Comparison of ENCODE assay signal across 23 mouse cellular contexts in genomic region chr17:30101801-30102200, GRCm38 (mm10).
DNase-seq lines count a peak whose midpoint lies in the region; ATAC-seq and TF ChIP-seq lines count a peak whose summit lies in the region.
"Had no signal": no experiment of that assay in that cellular context is flagged by ENCODE, and none has a peak within 500 bp of the region (broad histone marks: within the 10 kb centered on the region; RNA-seq: fewer than 3 reads in every experiment).

No protein-coding gene starts in this region.

- H3K4me2 ChIP-seq in heart, embryonic 15.5 days: no peak overlapping the region
- H3K4me2 ChIP-seq in limb, embryonic 14.5 days (replicated peaks; ENCODE audit: low read depth, low read length, severe bottlenecking): no peak overlapping the region
- H3K4me2 ChIP-seq: limb, embryonic 13.5 days; liver, embryonic 13.5 days; midbrain, embryonic 12.5 days had no signal

- TF ChIP-seq POLR2A in limb, embryonic 14.5 days (IDR thresholded peaks at IDR 0.05; ENCODE audit: borderline replicate concordance, extremely low read depth, insufficient read depth, insufficient read length): no peak
- TF ChIP-seq POLR2A in embryonic fibroblast, embryonic 13.5 days (IDR thresholded peaks at IDR 0.05; ENCODE audit: low read depth, low read length): no peak

- H3K9me3 ChIP-seq in heart, embryonic 15.5 days (replicated peaks): no peaks in the 10 kb centered on the region
- H3K9me3 ChIP-seq in limb, embryonic 14.5 days (ENCODE audit: control insufficient read depth, low read length): no peaks in the 10 kb centered on the region
- no peaks in the 10 kb centered on the region for H3K9me3 ChIP-seq in limb, embryonic 10.5 days (replicated peaks)
- H3K9me3 ChIP-seq: limb, embryonic 13.5 days; liver, embryonic 13.5 days; midbrain, embryonic 12.5 days had no signal

- no peak for DNase-seq in heart, adult 9 months (ENCODE audit: low spot score in 2 of 2)
- peak; percentile 72 for DNase-seq in limb, embryonic 14.5 days (ENCODE audit: low spot score)
- no peak for DNase-seq in limb, embryonic 10.5 days (ENCODE audit: low spot score)
- peak; percentile 55 for DNase-seq in NIH3T3 (ENCODE audit: low read depth)
- DNase-seq in kidney, postnatal 14 days: no peak
- DNase-seq in natural killer cell, adult 2 months (ENCODE audit: low spot score in 2 of 2): no peak
- DNase-seq: adrenal gland, postnatal 14 days; B cell, adult 2 months; cerebellum, adult 11 months; cerebellum, adult 9-11 months; forebrain, postnatal 0 days; gastrocnemius, postnatal 14 days; kidney, adult 11 months; liver, embryonic 13.5 days; lung, adult 2 months; lung, postnatal 14 days; right cerebral cortex, postnatal 14 days; thymus, postnatal 36 days had no signal

- peaks cover 42% of the 10 kb centered on the region for H3K4me1 ChIP-seq in heart, embryonic 15.5 days (replicated peaks)
- peaks cover 26% of the 10 kb centered on the region for H3K4me1 ChIP-seq in limb, embryonic 14.5 days (ENCODE audit: control insufficient read depth, insufficient read depth, low read length)
- H3K4me1 ChIP-seq in limb, embryonic 10.5 days: peaks cover 12% of the 10 kb centered on the region
- H3K4me1 ChIP-seq in embryonic fibroblast, embryonic 13.5 days (ENCODE audit: control insufficient read depth, insufficient read depth, low read length): peaks cover 16% of the 10 kb centered on the region

- no peak overlapping the region for H3K9ac ChIP-seq in heart, embryonic 15.5 days
- no peak overlapping the region for H3K9ac ChIP-seq in limb, embryonic 14.5 days (ENCODE audit: low read depth, low read length, severe bottlenecking)
- H3K9ac ChIP-seq: forebrain, postnatal 0 days; limb, embryonic 13.5 days; liver, embryonic 13.5 days; midbrain, embryonic 12.5 days had no signal

- no peak for TF ChIP-seq CTCF in embryonic fibroblast, embryonic 13.5 days (IDR thresholded peaks at IDR 0.05; ENCODE audit: borderline replicate concordance, insufficient read depth, low read length)

- no peaks in the 10 kb centered on the region for H3K27me3 ChIP-seq in heart, embryonic 15.5 days
- H3K27me3 ChIP-seq in limb, embryonic 14.5 days (ENCODE audit: control insufficient read depth, insufficient read depth, low read length): no peaks in the 10 kb centered on the region
- H3K27me3 ChIP-seq in limb, embryonic 10.5 days (ENCODE audit: low read depth, poor library complexity, severe bottlenecking): no peaks in the 10 kb centered on the region
- H3K27me3 ChIP-seq: CH12.LX; limb, embryonic 13.5 days; liver, embryonic 13.5 days; midbrain, embryonic 12.5 days had no signal

- peak overlapping the region; percentile 35 for H3K27ac ChIP-seq in heart, embryonic 15.5 days
- no peak overlapping the region for H3K27ac ChIP-seq in limb, embryonic 14.5 days (replicated peaks; ENCODE audit: low read depth, low read length)
- no peak overlapping the region for H3K27ac ChIP-seq in limb, embryonic 10.5 days
- H3K27ac ChIP-seq in embryonic fibroblast, embryonic 13.5 days (ENCODE audit: insufficient read depth, low read length): peak overlapping the region; percentile 57
- H3K27ac ChIP-seq: limb, embryonic 13.5 days; liver, embryonic 13.5 days; midbrain, embryonic 12.5 days had no signal

- no peaks in the 10 kb centered on the region for H3K36me3 ChIP-seq in heart, embryonic 15.5 days
- no peaks in the 10 kb centered on the region for H3K36me3 ChIP-seq in limb, embryonic 14.5 days (ENCODE audit: control insufficient read depth, insufficient read depth, low read length)
- 0 out of 2 replicates have a peak, but pooled peaks cover 2% of the 10 kb centered on the region for H3K36me3 ChIP-seq in limb, embryonic 10.5 days
- H3K36me3 ChIP-seq: limb, embryonic 13.5 days; midbrain, embryonic 12.5 days had no signal

- ATAC-seq in heart, embryonic 15.5 days (replicated peaks; ENCODE audit: insufficient number of reproducible peaks, insufficient read depth, low FRiP score, low read depth): no peak
- no peak for ATAC-seq in limb, embryonic 14.5 days (ENCODE audit: low FRiP score, low read depth)
- ATAC-seq: forebrain, postnatal 0 days had no signal

- no peak overlapping the region for H3K4me3 ChIP-seq in heart, embryonic 15.5 days
- no peak overlapping the region for H3K4me3 ChIP-seq in limb, embryonic 14.5 days (replicated peaks; ENCODE audit: low read length)
- H3K4me3 ChIP-seq in limb, embryonic 10.5 days: no peak overlapping the region
- H3K4me3 ChIP-seq in embryonic fibroblast, embryonic 13.5 days (ENCODE audit: insufficient read depth, low read length): no peak overlapping the region
- H3K4me3 ChIP-seq: limb, embryonic 13.5 days; liver, embryonic 13.5 days; midbrain, embryonic 12.5 days had no signal

Comparison
In these comparisons a context has a peak if more than half of its experiments do, and no peak if none do; other contexts are left out.
1. DNase-seq: peak in limb, embryonic 14.5 days (single experiment) and NIH3T3 (single experiment); none in heart, adult 9 months (0 of 2), limb, embryonic 10.5 days (single experiment), kidney, postnatal 14 days (single experiment) and natural killer cell, adult 2 months (0 of 2).
2. H3K27ac ChIP-seq: peak in heart, embryonic 15.5 days (single experiment) and embryonic fibroblast, embryonic 13.5 days (single experiment); none in limb, embryonic 14.5 days (single experiment) and limb, embryonic 10.5 days (single experiment).